Mouse (Mus musculus) MEL (cell line): ENCODE data around the gene Tes. TPM values are rescaled to one million over a fixed set of nuclear protein-coding genes. Genes with fewer than 3 reads are reported as not detected.

Experiments used
- DNase-seq: peaks from one replicate; pipeline ENCODE4 v3.0.0; 2011; ENCODE audit warnings: low read depth, low spot score
- H3K27ac ChIP-seq: 2 replicates; pipeline ENCODE4 v1.5.1; 2012; ENCODE audit warnings: low read depth, mild to moderate bottlenecking, control low read depth, low read length, moderate library complexity; ENCODE audit not compliant: control insufficient read depth
- H3K27me3 ChIP-seq, 2 experiments: fragments of 150-350 bp in 1 of 2; sonication (generic) in 1 of 2; 2 replicates each; pipeline ENCODE4 v1.6.1; 2012; ENCODE audit warnings: low read length in 2 of 2, mild to moderate bottlenecking in 2 of 2, improper control_type of control experiment in 1 of 2, moderate library complexity in 1 of 2; ENCODE audit not compliant: insufficient read depth in 2 of 2, control insufficient read depth in 1 of 2
- H3K36me3 ChIP-seq, 2 experiments: 2 replicates each; pipeline ENCODE4 v1.6.1; 2012 to 2014; ENCODE audit warnings: low read length in 2 of 2, improper control_type of control experiment in 1 of 2, inconsistent platforms in 1 of 2, mild to moderate bottlenecking in 1 of 2; ENCODE audit not compliant: insufficient read depth in 2 of 2, control insufficient read depth in 1 of 2
- H3K4me1 ChIP-seq, 2 experiments: fragments of 150-350 bp in 1 of 2; sonication (generic) in 1 of 2; 2 replicates each; pipeline ENCODE4 v1.6.1; 2012; ENCODE audit warnings: low read length in 2 of 2, improper control_type of control experiment in 1 of 2, mild to moderate bottlenecking in 1 of 2; ENCODE audit not compliant: insufficient read depth in 2 of 2, control insufficient read depth in 1 of 2
- H3K4me3 ChIP-seq, 2 experiments: fragments of 150-350 bp in 1 of 2; sonication (generic) in 1 of 2; 2 replicates each; pipeline ENCODE4 v1.5.1; 2012; ENCODE audit warnings: low read depth in 2 of 2, low read length in 2 of 2, mild to moderate bottlenecking in 2 of 2, moderate library complexity in 2 of 2, control low read depth in 1 of 2, improper control_type of control experiment in 1 of 2; ENCODE audit not compliant: control insufficient read depth in 1 of 2, insufficient read depth in 1 of 2
- H3K79me2 ChIP-seq: 2 replicates; pipeline ENCODE4 v1.6.1; 2012; ENCODE audit warnings: mild to moderate bottlenecking, low read length, moderate library complexity; ENCODE audit not compliant: control insufficient read depth, poor library complexity, insufficient read depth
- H3K9ac ChIP-seq: 2 replicates; pipeline ENCODE4 v1.6.1; 2012; ENCODE audit warnings: low read depth, mild to moderate bottlenecking, control low read depth, low read length, moderate library complexity; ENCODE audit not compliant: control insufficient read depth, poor library complexity, severe bottlenecking
- H3K9me3 ChIP-seq: fragments of 150-350 bp; sonication (generic); replicated peaks from 2 replicates; pipeline ENCODE4 v1.6.1; 2012; ENCODE audit warnings: mild to moderate bottlenecking, low read length, improper control_type of control experiment, moderate library complexity; ENCODE audit not compliant: insufficient read depth
- EP300 ChIP-seq, 2 experiments: IDR thresholded peaks; 2 replicates each; pipeline ENCODE4 v1.6.1; 2011; ENCODE audit warnings: improper control_type of control experiment in 2 of 2, low read length in 2 of 2, low read depth in 1 of 2, mild to moderate bottlenecking in 1 of 2
- GABPA ChIP-seq: IDR thresholded peaks from 2 replicates; pipeline ENCODE4 v1.6.1; 2012; ENCODE audit warnings: low read depth, mild to moderate bottlenecking, inconsistent platforms, low read length, improper control_type of control experiment, moderate library complexity
- HCFC1 ChIP-seq: IDR thresholded peaks from 2 replicates; pipeline ENCODE4 v1.6.1; 2012; ENCODE audit warnings: low read depth, mild to moderate bottlenecking, inconsistent platforms, low read length, improper control_type of control experiment, moderate library complexity
- JUND ChIP-seq: IDR thresholded peaks from 2 replicates; pipeline ENCODE4 v1.6.1; 2011; ENCODE audit warnings: low read depth, mild to moderate bottlenecking, improper control_type of control experiment, low read length
- KAT2A ChIP-seq: conservative IDR thresholded peaks from 2 replicates; pipeline ENCODE4 v1.6.1; 2012; ENCODE audit warnings: low read depth, low read length, improper control_type of control experiment, inconsistent platforms
- MYB ChIP-seq: IDR thresholded peaks from 2 replicates; pipeline ENCODE4 v1.6.1; 2011; ENCODE audit warnings: mild to moderate bottlenecking, low read depth, low read length, improper control_type of control experiment
- MYC ChIP-seq: IDR thresholded peaks from 2 replicates; pipeline ENCODE4 v1.6.1; 2011; ENCODE audit warnings: low read depth, mild to moderate bottlenecking, low read length, improper control_type of control experiment, moderate library complexity
- POLR2A ChIP-seq, 2 experiments: IDR thresholded peaks; 2 replicates each; pipeline ENCODE4 v1.6.1; 2011 to 2012; ENCODE audit warnings: low read length in 2 of 2, mild to moderate bottlenecking in 2 of 2, control low read depth in 1 of 2, improper control_type of control experiment in 1 of 2, low read depth in 1 of 2, moderate library complexity in 1 of 2; ENCODE audit not compliant: control insufficient read depth in 1 of 2, insufficient read depth in 1 of 2, poor library complexity in 1 of 2
- RAD21 ChIP-seq: IDR thresholded peaks from 2 replicates; pipeline ENCODE4 v1.6.1; 2011; ENCODE audit warnings: mild to moderate bottlenecking, low read depth, low read length, improper control_type of control experiment
- SIN3A ChIP-seq: IDR thresholded peaks from 2 replicates; pipeline ENCODE4 v1.6.1; 2012; ENCODE audit warnings: low read length, improper control_type of control experiment, inconsistent platforms
- TBP ChIP-seq: IDR thresholded peaks from 2 replicates; pipeline ENCODE4 v1.8.0; 2011; ENCODE audit warnings: low read depth, low read length, improper control_type of control experiment
- UBTF ChIP-seq: IDR thresholded peaks from 2 replicates; pipeline ENCODE4 v1.6.1; 2012; ENCODE audit warnings: low read depth, mild to moderate bottlenecking, inconsistent platforms, low read length, improper control_type of control experiment, moderate library complexity, borderline replicate concordance; ENCODE audit not compliant: insufficient read depth
- ZC3H11A ChIP-seq: IDR thresholded peaks from 2 replicates; pipeline ENCODE4 v1.6.1; 2012; ENCODE audit warnings: low read depth, mild to moderate bottlenecking, inconsistent platforms, low read length, improper control_type of control experiment
- ZKSCAN1 ChIP-seq: IDR thresholded peaks from 2 replicates; pipeline ENCODE4 v1.6.1; 2012; ENCODE audit warnings: low read depth, mild to moderate bottlenecking, inconsistent platforms, low read length, improper control_type of control experiment, moderate library complexity
- ZMIZ1 ChIP-seq: IDR thresholded peaks from 2 replicates; pipeline ENCODE4 v1.6.1; 2012; ENCODE audit warnings: low read depth, mild to moderate bottlenecking, inconsistent platforms, low read length, improper control_type of control experiment, moderate library complexity
- polyA plus RNA-seq, 2 experiments: library from polyadenylated mRNA; stranded (reverse) in 1 of 2; unstranded in 1 of 2; fragments of >175 nt in 1 of 2; fragments of >200 nt in 1 of 2; gene quantifications; 2 replicates each; pipeline versions ENCODE4 v1.2.1 to v1.2.4; 2012; ENCODE audit warnings: low replicate concordance in 2 of 2, low read depth in 1 of 2; ENCODE audit not compliant: insufficient read length in 2 of 2, insufficient read depth in 1 of 2, missing spikeins in 1 of 2
- total RNA-seq: library from RNA; depleted of rRNA; stranded (reverse); fragments of 300-350 nt; gene quantifications from 2 replicates; pipeline ENCODE4 v1.2.3, GENCODE M21; 2012

Tes gene
- total and polyA plus RNA-seq, 3 experiments = not detected

- Histone ChIP-seq H3K79me2 (no peaks in the 10 kb centered on the region), H3K4me3 (no peak overlapping the region), H3K27ac (no peak overlapping the region), H3K4me1 (no peaks in the 10 kb centered on the region), H3K9me3 (no peaks in the 10 kb centered on the region), H3K36me3 (no peaks in the 10 kb centered on the region), H3K9ac (no peak overlapping the region), H3K27me3 (no peaks in the 10 kb centered on the region)
- no peak for DNase-seq
- TF ChIP-seq GABPA = no peak
- TF ChIP-seq HCFC1 = no peak
- TF ChIP-seq EP300 (IDR thresholded peaks at IDR 0.05; ENCODE audit: low read depth in 1 of 2, low read length in 2 of 2) = no peak
- no peak for TF ChIP-seq RAD21
- TF ChIP-seq POLR2A (IDR thresholded peaks at IDR 0.05; ENCODE audit: control insufficient read depth in 1 of 2, insufficient read depth in 1 of 2, low read depth in 1 of 2, low read length in 2 of 2, poor library complexity in 1 of 2) = no peak
- no peak for TF ChIP-seq MYB
- no peak for TF ChIP-seq UBTF
- TF ChIP-seq TBP = no peak
- no peak for TF ChIP-seq ZKSCAN1
- TF ChIP-seq KAT2A = no peak
These were observed 75.1 kb downstream of the Tes start for GRCm38 (mm10) chr6:17140021-17140420.

DNA sequence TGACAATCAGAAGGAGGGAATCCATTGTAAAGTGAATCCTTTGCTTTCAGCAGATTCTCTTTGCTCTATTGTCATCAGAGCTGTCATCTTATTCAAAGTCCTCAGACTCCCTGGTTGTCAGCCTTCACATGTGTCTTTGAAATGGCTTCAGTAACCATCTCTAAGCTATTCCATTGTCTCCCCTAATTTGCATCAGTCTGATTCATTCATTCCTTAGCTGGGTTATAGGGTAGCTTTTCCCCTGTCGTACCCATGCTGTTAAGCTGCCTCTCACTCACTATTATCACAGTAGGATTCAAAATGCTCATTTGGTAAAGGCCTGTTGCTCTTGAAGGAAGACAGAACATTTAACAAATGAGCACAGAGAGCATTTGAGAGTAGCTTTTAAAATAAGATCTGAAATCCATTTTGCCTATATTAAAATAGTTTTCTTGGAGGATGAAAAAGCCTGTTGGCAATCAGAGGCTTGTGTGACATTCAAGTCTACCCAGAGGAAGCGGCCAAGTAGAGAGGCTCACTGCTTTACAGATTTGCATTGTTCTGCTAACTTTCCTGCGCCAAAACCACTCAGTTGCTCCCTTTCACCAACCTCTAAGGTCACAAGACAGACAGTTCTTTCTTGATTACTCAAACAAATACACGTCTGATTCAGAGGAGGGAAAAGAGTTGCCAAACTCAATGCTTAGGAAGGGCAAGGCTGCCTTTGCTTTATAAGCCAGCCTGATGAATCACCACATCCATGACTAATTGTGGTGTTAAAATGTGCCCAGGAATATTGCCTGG, 77.8 kb downstream of the Tes start:
- Histone ChIP-seq H3K9ac (no peak overlapping the region), H3K4me1 (no peaks in the 10 kb centered on the region), H3K4me3 (no peak overlapping the region), H3K79me2 (no peaks in the 10 kb centered on the region), H3K36me3 (no peaks in the 10 kb centered on the region), H3K9me3 (no peaks in the 10 kb centered on the region), H3K27ac (no peak overlapping the region), H3K27me3 (no peaks in the 10 kb centered on the region)
- no peak for DNase-seq
- TF ChIP-seq MYC = no peak
- TF ChIP-seq RAD21 = no peak
- no peak for TF ChIP-seq ZMIZ1
- TF ChIP-seq SIN3A = no peak
- TF ChIP-seq JUND = no peak
- no peak for TF ChIP-seq ZC3H11A
